Mouse (Mus musculus) liver, adult 2 months (tissue): ENCODE measurements around the gene Poc1a.

Experiments used
- CTCF ChIP-seq: fragments of 200-500 bp; IDR thresholded peaks from 2 replicates; pipeline ENCODE4 v1.5.1; 2011; ENCODE audit warnings: low read depth, low read length, control low read depth
- POLR2A ChIP-seq: fragments of 200-500 bp; IDR thresholded peaks from 2 replicates; pipeline ENCODE4 v1.6.1; 2011; ENCODE audit warnings: low read length, control low read depth; ENCODE audit not compliant: insufficient read depth; ENCODE audit errors: extremely low read depth

DNA sequence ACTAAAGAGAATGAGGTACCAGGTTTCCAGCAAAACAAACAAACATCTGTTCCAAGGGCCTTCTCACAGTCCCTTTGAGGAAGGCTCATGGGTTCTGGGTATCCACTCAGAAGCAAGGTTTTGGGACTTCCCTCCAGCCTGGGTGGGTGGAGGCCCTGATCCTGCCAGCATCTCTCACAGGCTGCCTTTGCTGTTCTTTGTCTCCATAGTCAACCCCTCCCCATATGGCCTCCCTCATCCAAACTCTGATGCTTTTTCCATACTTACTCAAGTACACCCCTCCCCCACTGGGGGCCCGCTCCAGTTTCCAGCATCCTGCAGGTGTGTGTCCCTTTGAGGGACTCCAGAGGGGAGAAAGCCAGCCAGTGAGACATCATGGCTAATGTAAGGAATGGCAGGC, 85.3 kb downstream of the Poc1a start:
- no peak for TF ChIP-seq POLR2A
- TF ChIP-seq CTCF, result no peak
